Mouse (Mus musculus): ENCODE data around the gene Pou3f4. TPM values are rescaled to one million over a fixed set of nuclear protein-coding genes. Genes with fewer than 3 reads are reported as not detected.

Gene Pou3f4
- not detected in 2 replicates for polyA plus RNA-seq (2012; rRNA removed)

DNA sequence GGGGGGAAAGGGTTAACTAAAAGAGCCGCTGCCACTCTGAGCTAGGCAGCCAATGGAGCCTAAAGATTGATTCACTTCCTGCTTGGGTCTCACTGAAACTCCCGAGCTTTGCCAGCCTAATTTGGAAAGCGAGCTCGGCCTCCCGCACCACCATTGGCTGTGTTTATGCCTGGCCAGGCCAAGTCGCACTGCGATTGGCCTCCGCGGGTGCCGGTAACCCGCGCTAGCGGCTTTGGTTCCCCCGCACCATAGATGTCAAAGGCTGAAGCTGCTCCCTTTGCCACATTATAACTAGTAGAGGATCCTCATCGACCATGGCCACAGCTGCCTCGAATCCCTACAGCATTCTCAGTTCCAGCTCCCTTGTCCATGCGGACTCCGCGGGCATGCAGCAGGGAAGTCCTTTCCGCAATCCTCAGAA, at the start of gene Pou3f4:
Pou3f4 (plus strand) TSS at position 130 of the 421 bp plus-strand sequence.

Data from liver, embryonic 18 days (tissue).